Mouse (Mus musculus): ENCODE results near the gene Hils1. TPM values are rescaled to one million over a fixed set of nuclear protein-coding genes. Genes with fewer than 3 reads are reported as not detected.
A peak's percentile ranks its signal among the peaks of the same experiment; 100 is the strongest.

Hils1 gene
- polyA plus RNA-seq, 1 experiment from 2014 or later = not detected

- peak within 1 kb of the TSS; percentile 97 for H3K4me3 ChIP-seq
- peak; percentile 72 for ATAC-seq (ENCODE audit: low read depth)
- H3K27me3 ChIP-seq = no peaks in the 10 kb centered on the region
- H3K9ac ChIP-seq = peak within 1 kb of the TSS; percentile 99
- peaks cover 2% of the 10 kb centered on the region; the same call in 1 of the 2 replicates for H3K36me3 ChIP-seq
- under 1% methylated on average over 64 of the region's 69 CpGs for WGBS
- peak within 1 kb of the TSS; percentile 97 for H3K27ac ChIP-seq (replicated peaks)
- H3K9me3 ChIP-seq = no peaks in the 10 kb centered on the region
- H3K4me1 ChIP-seq (replicated peaks) = peaks cover 79% of the 10 kb centered on the region
- peak within 1 kb of the TSS; percentile 99 for H3K4me2 ChIP-seq
Observed at GRCm38 (mm10) chr11:94990749-94991577, 23.6 kb downstream of the Hils1 start, which contains the start of gene Ppp1r9b. TSS of gene Ppp1r9b (plus strand) at chr11:94991035.

GRCm38 (mm10) chr11:94991641-94992479, 24.5 kb downstream of the Hils1 start:
- peak overlapping the region; percentile 99 for H3K9ac ChIP-seq
- peaks cover 11% of the 10 kb centered on the region for H3K36me3 ChIP-seq
- no peaks in the 10 kb centered on the region for H3K27me3 ChIP-seq
- ATAC-seq (ENCODE audit: low read depth) = no peak
- no peaks in the 10 kb centered on the region for H3K9me3 ChIP-seq
- H3K27ac ChIP-seq (replicated peaks) = peak overlapping the region; percentile 97
- peaks cover 85% of the 10 kb centered on the region for H3K4me1 ChIP-seq (replicated peaks)
- WGBS = under 1% methylated on average over 99 of the region's 99 CpGs
- H3K4me3 ChIP-seq = peak overlapping the region; percentile 97
- H3K4me2 ChIP-seq = peak overlapping the region; percentile 99

GRCm38 (mm10) chr11:94992480-94992753, 25.0 kb downstream of the Hils1 start:
- peak overlapping the region; percentile 99 for H3K4me2 ChIP-seq
- H3K4me1 ChIP-seq (replicated peaks) = peaks cover 85% of the 10 kb centered on the region
- H3K36me3 ChIP-seq = peaks cover 16% of the 10 kb centered on the region
- peak overlapping the region; percentile 97 for H3K4me3 ChIP-seq
- no peaks in the 10 kb centered on the region for H3K27me3 ChIP-seq
- ATAC-seq (ENCODE audit: low read depth) = no peak
- 0% methylated on average over 20 of the region's 20 CpGs for WGBS
- H3K9ac ChIP-seq = peak overlapping the region; percentile 99
- no peaks in the 10 kb centered on the region for H3K9me3 ChIP-seq
- H3K27ac ChIP-seq (replicated peaks) = peak overlapping the region; percentile 97

GRCm38 (mm10) chr11:94992754-94993606, 25.6 kb downstream of the Hils1 start:
- peaks cover 85% of the 10 kb centered on the region for H3K4me1 ChIP-seq (replicated peaks)
- no peaks in the 10 kb centered on the region for H3K9me3 ChIP-seq
- 2% methylated on average over 22 of the region's 22 CpGs for WGBS
- H3K27me3 ChIP-seq = no peaks in the 10 kb centered on the region
- peak overlapping the region; percentile 99 for H3K4me2 ChIP-seq
- ATAC-seq (ENCODE audit: low read depth) = no peak
- peak overlapping the region; percentile 97 for H3K27ac ChIP-seq (replicated peaks)
- H3K9ac ChIP-seq = peak overlapping the region; percentile 99
- peaks cover 22% of the 10 kb centered on the region for H3K36me3 ChIP-seq
- H3K4me3 ChIP-seq = peak overlapping the region; percentile 97

GRCm38 (mm10) chr11:94994208-94994814, 26.9 kb downstream of the Hils1 start:
- H3K27ac ChIP-seq (replicated peaks) = no peak overlapping the region
- H3K4me3 ChIP-seq = peak overlapping the region; percentile 97
- no peak for ATAC-seq (ENCODE audit: low read depth)
- 44% methylated on average over 10 of the region's 10 CpGs for WGBS
- H3K4me1 ChIP-seq (replicated peaks) = peaks cover 84% of the 10 kb centered on the region
- peak overlapping the region; percentile 99 for H3K9ac ChIP-seq
- no peaks in the 10 kb centered on the region for H3K9me3 ChIP-seq
- H3K36me3 ChIP-seq = peaks cover 35% of the 10 kb centered on the region
- no peaks in the 10 kb centered on the region for H3K27me3 ChIP-seq
- peak overlapping the region; percentile 99 for H3K4me2 ChIP-seq

GRCm38 (mm10) chr11:94994947-94995772, 27.8 kb downstream of the Hils1 start:
- no peak overlapping the region for H3K27ac ChIP-seq (replicated peaks)

GRCm38 (mm10) chr11:94996101-94996500, 28.7 kb downstream of the Hils1 start:
- WGBS = 86% methylated on average over 8 of the region's 8 CpGs
- ATAC-seq (ENCODE audit: low read depth) = no peak
- no peak overlapping the region for H3K27ac ChIP-seq (replicated peaks)
- H3K27me3 ChIP-seq = no peaks in the 10 kb centered on the region
- peak overlapping the region; percentile 99 for H3K4me2 ChIP-seq
- H3K36me3 ChIP-seq = peaks cover 52% of the 10 kb centered on the region
- peaks cover 91% of the 10 kb centered on the region for H3K4me1 ChIP-seq (replicated peaks)
- peak overlapping the region; percentile 97 for H3K4me3 ChIP-seq
- H3K9me3 ChIP-seq = no peaks in the 10 kb centered on the region
- peak overlapping the region; percentile 99 for H3K9ac ChIP-seq

More at GRCm38 (mm10) chr11:94994947-94995772, 27.8 kb downstream of the Hils1 start:
- no peaks in the 10 kb centered on the region for H3K9me3 ChIP-seq
- H3K4me1 ChIP-seq (replicated peaks) = peaks cover 87% of the 10 kb centered on the region
- peaks cover 42% of the 10 kb centered on the region for H3K36me3 ChIP-seq
- H3K27me3 ChIP-seq = no peaks in the 10 kb centered on the region
- no peak for ATAC-seq (ENCODE audit: low read depth)
- H3K4me2 ChIP-seq = peak overlapping the region; percentile 99
- peak overlapping the region; percentile 99 for H3K9ac ChIP-seq
- 83% methylated on average over 11 of the region's 11 CpGs for WGBS
- peak overlapping the region; percentile 97 for H3K4me3 ChIP-seq

GRCm38 (mm10) chr11:94996984-94997383, 29.6 kb downstream of the Hils1 start:
- Histone ChIP-seq H3K4me3 (no peak overlapping the region), H3K4me1 (replicated peaks) (peaks cover 97% of the 10 kb centered on the region), H3K9ac (no peak overlapping the region), H3K27me3 (no peaks in the 10 kb centered on the region), H3K27ac (replicated peaks) (no peak overlapping the region), H3K36me3 (peaks cover 61% of the 10 kb centered on the region), H3K4me2 (no peak overlapping the region), H3K9me3 (no peaks in the 10 kb centered on the region)
- ATAC-seq (ENCODE audit: low read depth) = no peak
- 96% methylated on average over 6 of the region's 6 CpGs for WGBS

GRCm38 (mm10) chr11:94997596-94997995, 30.2 kb downstream of the Hils1 start:
- peaks cover 91% of the 10 kb centered on the region for H3K4me1 ChIP-seq (replicated peaks)
- no peak overlapping the region for H3K9ac ChIP-seq
- H3K27me3 ChIP-seq = no peaks in the 10 kb centered on the region
- peak overlapping the region; percentile 26; the same call in 1 of the 2 replicates for H3K4me2 ChIP-seq
- H3K9me3 ChIP-seq = no peaks in the 10 kb centered on the region
- WGBS = 71% methylated on average over 5 of the region's 5 CpGs
- H3K36me3 ChIP-seq = peaks cover 67% of the 10 kb centered on the region
- H3K27ac ChIP-seq (replicated peaks) = peak overlapping the region; percentile 49
- no peak overlapping the region; the same call in 1 of the 2 replicates for H3K4me3 ChIP-seq
- ATAC-seq (ENCODE audit: low read depth) = no peak

- no peaks in the 10 kb centered on the region for H3K9me3 ChIP-seq
- peak overlapping the region; percentile 2; the same call in 1 of the 2 replicates for H3K4me3 ChIP-seq
- 69% methylated on average over 16 of the region's 16 CpGs for WGBS
- peak overlapping the region; percentile 49 for H3K27ac ChIP-seq (replicated peaks)
- no peak for ATAC-seq (ENCODE audit: low read depth)
- peaks cover 72% of the 10 kb centered on the region for H3K36me3 ChIP-seq
- H3K4me2 ChIP-seq = peak overlapping the region; percentile 26
- no peaks in the 10 kb centered on the region for H3K27me3 ChIP-seq
- no peak overlapping the region for H3K9ac ChIP-seq
- H3K4me1 ChIP-seq (replicated peaks) = peaks cover 86% of the 10 kb centered on the region
Observed at GRCm38 (mm10) chr11:94998041-94998531, 30.7 kb downstream of the Hils1 start.

Data from neural tube, embryonic 13.5 days (tissue).